Mouse (Mus musculus) mesoderm, embryonic 11.5 days (tissue): ENCODE data around the gene Met.
A peak's percentile ranks its signal among the peaks of the same experiment; 100 is the strongest.

Source experiments
- DNase-seq: peaks from one replicate; pipeline ENCODE4 v3.0.0-alpha.2; 2012; ENCODE audit warnings: low read depth, low spot score

The Met gene

GRCm38 (mm10) chr6:17491502-17491901 lies 27.9 kb downstream of the Met start:
- no peak for DNase-seq

GRCm38 (mm10) chr6:17492062-17492461 lies 28.5 kb downstream of the Met start:
- DNase-seq: no peak

- DNase-seq: no peak
Observed at GRCm38 (mm10) chr6:17495413-17495812, 31.8 kb downstream of the Met start.

- no peak for DNase-seq
Observed at GRCm38 (mm10) chr6:17497366-17497765, 33.8 kb downstream of the Met start.

- no peak for DNase-seq
Observed at GRCm38 (mm10) chr6:17498801-17499200, 35.2 kb downstream of the Met start.

- DNase-seq: no peak
Observed at GRCm38 (mm10) chr6:17501440-17501839, 37.8 kb downstream of the Met start.

GRCm38 (mm10) chr6:17502311-17502710 lies 38.7 kb downstream of the Met start:
- DNase-seq: no peak

GRCm38 (mm10) chr6:17503724-17504123 lies 40.1 kb downstream of the Met start:
- DNase-seq: no peak

GRCm38 (mm10) chr6:17505530-17505929 lies 41.9 kb downstream of the Met start:
- no peak for DNase-seq

- no peak for DNase-seq
Observed at GRCm38 (mm10) chr6:17506831-17507230, 43.2 kb downstream of the Met start.

- DNase-seq: no peak
Observed at GRCm38 (mm10) chr6:17508184-17508583, 44.6 kb downstream of the Met start.

- DNase-seq: no peak
Observed at GRCm38 (mm10) chr6:17508604-17509372, 45.2 kb downstream of the Met start.

- DNase-seq: no peak
Observed at GRCm38 (mm10) chr6:17513381-17513780, 49.8 kb downstream of the Met start.

- no peak for DNase-seq
Observed at GRCm38 (mm10) chr6:17515775-17516460, 52.3 kb downstream of the Met start.

GRCm38 (mm10) chr6:17521901-17522717 lies 58.5 kb downstream of the Met start:
- DNase-seq: no peak

GRCm38 (mm10) chr6:17522917-17523316 lies 59.3 kb downstream of the Met start:
- no peak for DNase-seq

- no peak for DNase-seq
Observed at GRCm38 (mm10) chr6:17529490-17530269, 66.1 kb downstream of the Met start.

GRCm38 (mm10) chr6:17541615-17542014 lies 78.0 kb downstream of the Met start:
- DNase-seq: no peak

GRCm38 (mm10) chr6:17542383-17542782 lies 78.8 kb downstream of the Met start:
- DNase-seq: no peak

- peak; percentile 72 for DNase-seq
Observed at GRCm38 (mm10) chr6:17545480-17545879, 81.9 kb downstream of the Met start.

- DNase-seq: no peak
Observed at GRCm38 (mm10) chr6:17546341-17546740, 82.7 kb downstream of the Met start.
